10 mouse cellular contexts compared by ENCODE assay signal in the genomic region with DNA sequence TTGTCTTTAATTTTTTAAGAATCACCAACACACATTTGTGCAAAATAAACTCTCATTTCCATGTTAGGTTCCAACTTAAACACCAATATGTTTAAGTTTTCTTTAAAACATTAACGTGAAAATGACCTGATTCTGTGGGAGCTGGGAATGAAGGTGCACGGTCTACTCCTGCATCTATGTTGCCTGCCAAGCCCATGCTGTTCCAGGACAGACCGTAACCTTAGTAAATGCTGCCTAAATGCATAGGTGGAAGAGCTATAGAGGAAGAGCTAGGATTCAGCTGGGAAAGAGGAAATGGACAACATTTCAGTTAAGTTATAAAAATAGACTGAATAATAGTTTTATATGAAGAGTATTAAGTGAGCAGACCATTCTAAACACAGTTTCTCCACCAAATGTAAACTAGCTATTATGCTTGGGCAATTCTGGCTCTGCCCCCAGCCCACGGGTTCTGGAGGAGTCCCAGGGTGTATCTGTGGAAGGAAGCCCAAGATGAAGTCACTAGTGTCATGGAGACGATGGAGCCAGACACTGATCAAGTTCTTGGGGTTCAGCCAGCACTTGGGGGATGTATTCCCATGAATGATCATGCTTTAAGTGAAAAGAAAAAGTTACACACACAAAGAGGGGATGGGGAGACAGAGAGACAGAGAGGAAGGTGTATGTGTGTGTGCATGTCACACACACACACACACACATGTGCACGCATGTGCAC.
DNase-seq lines count a peak whose midpoint lies in the region; ATAC-seq and TF ChIP-seq lines count a peak whose summit lies in the region.
"Had no signal": no experiment of that assay in that cellular context is flagged by ENCODE, and none has a peak within 500 bp of the region (broad histone marks: within the 10 kb centered on the region; RNA-seq: fewer than 3 reads in every experiment).

No protein-coding gene starts in this region.

- no peak for TF ChIP-seq POLR2A in brain, embryonic 14.5 days (IDR thresholded peaks at IDR 0.05; ENCODE audit: borderline replicate concordance, extremely low read depth, insufficient read depth, insufficient read length, poor library complexity, severe bottlenecking)

- WGBS in heart, embryonic 12.5 days = 80% methylated on average over 6 of the region's 6 CpGs
- 68% methylated on average over 6 of the region's 6 CpGs for WGBS in lung, embryonic 14.5 days

- DNase-seq in heart, adult 18-20 months = peak; percentile 73 to 77
- peak; percentile 61 for DNase-seq in brain, embryonic 14.5 days (ENCODE audit: low read depth)
- DNase-seq in gastrocnemius, postnatal 25 days = peak; percentile 69
- peak; percentile 36 for DNase-seq in lung, embryonic 14.5 days
- DNase-seq in kidney, postnatal 36 days = no peak
- DNase-seq in retina, embryonic 14.5 days (ENCODE audit: low spot score) = no peak
- no peak for DNase-seq in adrenal gland, adult 18-20 months (ENCODE audit: low spot score in 2 of 2)
- DNase-seq: embryo, embryonic 11 days had no signal

- H3K27ac ChIP-seq in heart, embryonic 12.5 days (ENCODE audit: poor library complexity, severe bottlenecking) = no peak overlapping the region
- H3K27ac ChIP-seq in lung, embryonic 14.5 days (ENCODE audit: low read depth) = no peak overlapping the region
- H3K27ac ChIP-seq: kidney, embryonic 15.5 days had no signal

- H3K36me3 ChIP-seq in heart, embryonic 12.5 days = no peaks in the 10 kb centered on the region
- H3K36me3 ChIP-seq in lung, embryonic 14.5 days (ENCODE audit: insufficient read depth) = no peaks in the 10 kb centered on the region
- H3K36me3 ChIP-seq: kidney, embryonic 15.5 days had no signal

- H3K27me3 ChIP-seq in heart, embryonic 12.5 days (replicated peaks) = no peaks in the 10 kb centered on the region
- H3K27me3 ChIP-seq in lung, embryonic 14.5 days (ENCODE audit: insufficient read depth, low read length) = no peaks in the 10 kb centered on the region
- H3K27me3 ChIP-seq: kidney, embryonic 15.5 days had no signal

- H3K4me1 ChIP-seq in heart, embryonic 12.5 days (replicated peaks) = peaks cover 5% of the 10 kb centered on the region
- no peaks in the 10 kb centered on the region for H3K4me1 ChIP-seq in lung, embryonic 14.5 days (ENCODE audit: insufficient read depth)
- H3K4me1 ChIP-seq: kidney, embryonic 15.5 days had no signal

- H3K4me2 ChIP-seq in heart, embryonic 12.5 days = no peak overlapping the region
- H3K4me2 ChIP-seq in lung, embryonic 14.5 days = no peak overlapping the region
- H3K4me2 ChIP-seq: kidney, embryonic 15.5 days had no signal

- no peak overlapping the region for H3K9ac ChIP-seq in heart, embryonic 12.5 days
- H3K9ac ChIP-seq in lung, embryonic 14.5 days = no peak overlapping the region
- H3K9ac ChIP-seq: kidney, embryonic 15.5 days had no signal

- ATAC-seq in heart, embryonic 12.5 days (ENCODE audit: insufficient number of reproducible peaks, low FRiP score) = no peak
- ATAC-seq in lung, embryonic 14.5 days (ENCODE audit: insufficient read depth) = no peak

- TF ChIP-seq CTCF in brain, embryonic 14.5 days (IDR thresholded peaks at IDR 0.05; ENCODE audit: borderline replicate concordance, extremely low read depth, insufficient read depth, insufficient read length) = no peak
- no peak for TF ChIP-seq CTCF in lung, embryonic 14.5 days (IDR thresholded peaks at IDR 0.05; ENCODE audit: low read depth)

- no peak overlapping the region for H3K4me3 ChIP-seq in heart, embryonic 12.5 days
- H3K4me3 ChIP-seq in lung, embryonic 14.5 days (ENCODE audit: low read depth, low read length) = no peak overlapping the region
- H3K4me3 ChIP-seq: kidney, embryonic 15.5 days had no signal

- no peaks in the 10 kb centered on the region for H3K9me3 ChIP-seq in heart, embryonic 12.5 days (replicated peaks)
- H3K9me3 ChIP-seq in lung, embryonic 14.5 days (ENCODE audit: low read depth, low read length) = no peaks in the 10 kb centered on the region
- H3K9me3 ChIP-seq: kidney, embryonic 15.5 days had no signal

Comparison
In these comparisons a context has a peak if more than half of its experiments do, and no peak if none do; other contexts are left out.
1. DNase-seq: peak in heart, adult 18-20 months (2 of 2), brain, embryonic 14.5 days (single experiment), gastrocnemius, postnatal 25 days (single experiment) and lung, embryonic 14.5 days (single experiment); none in kidney, postnatal 36 days (0 of 2), retina, embryonic 14.5 days (single experiment) and adrenal gland, adult 18-20 months (0 of 2).